Mouse (Mus musculus): ENCODE measurements around the gene Lgi2.

DNA sequence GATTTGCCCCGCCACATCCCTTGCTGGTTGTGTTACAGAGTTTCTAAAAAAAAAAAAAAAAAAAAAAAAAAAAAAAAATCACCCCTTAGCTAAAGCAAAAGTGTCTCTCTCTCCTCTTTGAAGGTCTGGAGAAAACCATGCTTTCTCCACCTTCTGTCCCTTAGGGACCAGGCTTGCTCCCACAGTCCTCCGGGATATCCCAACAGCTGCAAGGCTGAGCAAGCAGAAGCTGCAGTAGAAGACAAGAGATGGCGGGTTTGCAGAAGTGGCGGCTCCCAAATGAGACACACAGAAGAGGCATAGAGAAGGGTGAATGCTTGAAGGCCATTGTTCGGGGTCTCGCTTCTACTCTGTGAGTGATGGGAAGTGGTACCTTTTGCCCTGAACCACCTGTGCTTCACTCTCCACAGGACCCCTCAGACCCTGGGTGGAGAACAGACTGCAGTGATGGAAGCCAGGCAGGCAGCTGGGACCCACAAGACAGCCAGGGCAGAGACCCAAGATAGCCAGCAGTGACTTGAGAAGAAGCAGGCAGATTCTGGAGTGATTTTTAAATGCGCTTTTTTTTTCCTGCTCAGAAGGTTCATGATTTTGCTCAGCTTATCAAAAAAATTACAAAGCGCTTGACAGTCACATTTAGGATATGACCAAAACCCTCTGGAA, 39.8 kb downstream of the Lgi2 start:
- no peak for TF ChIP-seq CTCF (IDR thresholded peaks at IDR 0.05; ENCODE audit: low read depth)
- TF ChIP-seq EP300 (IDR thresholded peaks at IDR 0.05; ENCODE audit: low read depth), result no peak
